Mouse (Mus musculus) gastrocnemius, adult 18-20 months (tissue): ENCODE data around the gene B9d1. TPM values are rescaled to one million over a fixed set of nuclear protein-coding genes. Genes with fewer than 3 reads are reported as not detected.
A peak's percentile ranks its signal among the peaks of the same experiment; 100 is the strongest.

Experiments
- DNase-seq: peaks from one replicate; pipeline ENCODE4 v3.0.0; 2021; ENCODE audit warnings: low spot score
- total RNA-seq, 2 experiments: library from RNA; stranded (reverse); gene quantifications; 2 replicates each; pipeline ENCODE4 v1.2.3; 2021

Gene B9d1
- total RNA-seq, 2 experiments from 2014 or later: 3.8 to 4.0 TPM

GRCm38 (mm10) chr11:61487936-61488335 lies 17.0 kb upstream of the B9d1 start:
- DNase-seq: no peak

DNA sequence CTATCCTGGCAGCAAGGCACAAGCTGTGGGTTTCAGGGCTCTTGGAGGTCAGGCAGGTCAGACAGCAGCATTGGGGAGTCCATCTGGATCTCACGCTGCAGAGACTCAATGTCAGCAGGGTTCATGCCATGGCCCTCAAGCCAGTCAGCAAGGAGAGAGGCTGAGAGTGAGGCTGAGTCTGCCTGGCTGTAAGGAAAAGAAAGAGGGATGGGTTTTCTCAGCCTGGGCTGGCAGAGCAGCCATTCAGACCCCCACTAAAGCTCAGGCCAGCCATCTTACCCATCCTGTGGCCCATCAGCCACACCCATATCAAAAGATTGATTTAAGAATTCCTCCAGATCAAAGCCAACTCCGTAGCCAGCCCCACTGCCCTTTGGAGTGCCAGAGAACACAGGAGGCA lies 15.9 kb upstream of the B9d1 start:
- no peak for DNase-seq

GRCm38 (mm10) chr11:61489874-61490273 lies 15.1 kb upstream of the B9d1 start:
- no peak for DNase-seq

GRCm38 (mm10) chr11:61490944-61491520 lies 13.9 kb upstream of the B9d1 start:
- no peak for DNase-seq

DNA sequence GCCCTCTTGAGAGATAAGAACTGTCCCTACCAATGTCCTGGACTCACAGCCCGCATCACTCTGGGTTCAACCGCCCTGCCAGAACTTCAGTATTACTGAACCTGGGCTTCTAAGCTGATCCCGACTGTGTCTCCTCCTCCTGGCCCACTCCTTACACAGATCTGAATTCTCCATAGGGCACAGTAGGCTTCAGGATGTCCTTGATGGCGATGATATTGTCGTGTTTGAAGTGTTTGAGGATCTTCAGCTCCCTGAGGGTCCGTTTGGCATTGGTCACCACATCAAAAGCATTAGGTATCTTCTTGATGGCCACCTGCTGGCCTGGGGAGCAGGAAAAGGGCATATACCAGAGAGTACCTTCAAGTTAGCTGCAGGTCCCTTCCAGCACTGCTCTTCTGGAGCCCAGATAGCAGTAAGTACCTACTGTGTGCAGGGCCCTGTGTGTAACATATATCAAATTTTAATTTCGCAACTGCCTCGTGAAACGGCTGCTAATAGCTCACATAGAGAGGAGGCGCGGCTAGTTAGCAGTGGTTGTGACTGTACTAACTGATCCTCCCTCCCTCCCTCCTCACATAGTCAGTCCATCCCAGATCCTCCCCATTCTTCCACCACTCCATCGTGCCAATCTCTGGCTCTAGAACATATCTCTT lies 12.1 kb upstream of the B9d1 start:
- no peak for DNase-seq

- no peak for DNase-seq
Measured at GRCm38 (mm10) chr11:61493525-61494128, 11.3 kb upstream of the B9d1 start.

DNA sequence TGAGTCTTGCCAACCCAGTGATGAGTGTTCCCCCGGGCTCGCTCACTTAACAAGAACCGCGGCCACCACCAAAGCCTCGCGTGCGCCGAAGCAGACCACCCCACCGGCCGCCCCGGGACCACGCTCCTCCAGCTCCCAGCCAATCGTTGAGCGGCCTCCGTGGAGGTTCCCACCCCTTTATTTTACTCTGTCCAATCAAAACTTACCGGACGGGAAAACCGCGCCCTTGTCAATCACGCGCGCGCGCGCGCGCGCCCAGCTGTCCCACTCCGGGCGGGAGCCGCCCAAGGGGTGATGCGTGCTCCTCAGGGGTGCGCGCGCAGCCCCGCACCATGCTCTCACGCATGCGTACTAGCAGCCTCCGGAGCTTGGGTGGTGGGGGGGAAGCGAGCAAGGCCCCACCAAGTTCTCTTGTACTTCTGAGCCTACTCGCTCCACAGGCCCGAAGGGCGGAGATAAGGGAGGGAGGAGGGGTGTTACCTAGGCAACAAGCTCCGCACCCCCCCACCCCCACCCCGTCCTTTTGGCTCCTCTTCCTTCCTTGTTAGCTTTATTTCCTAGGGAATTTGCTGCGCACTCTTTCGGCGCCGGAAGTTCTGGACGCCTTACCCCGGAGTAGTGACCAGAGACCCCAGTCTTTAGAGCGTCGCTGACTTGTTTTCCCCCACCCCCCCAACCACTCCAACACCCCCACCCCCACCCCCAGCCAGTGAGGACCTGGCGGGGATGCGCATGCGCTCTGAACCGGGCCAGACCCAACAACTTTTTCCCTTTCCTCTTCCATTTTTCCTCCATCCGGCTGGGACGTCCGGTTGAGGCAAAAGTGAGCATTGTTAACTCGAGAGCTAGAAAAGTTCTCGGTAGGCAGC lies 10.6 kb upstream of the B9d1 start, which contains the start of gene Mapk7:
TSS of gene Mapk7 (minus strand) at position 278 of the 869 bp plus-strand sequence.
- DNase-seq: peak; percentile 95

DNA sequence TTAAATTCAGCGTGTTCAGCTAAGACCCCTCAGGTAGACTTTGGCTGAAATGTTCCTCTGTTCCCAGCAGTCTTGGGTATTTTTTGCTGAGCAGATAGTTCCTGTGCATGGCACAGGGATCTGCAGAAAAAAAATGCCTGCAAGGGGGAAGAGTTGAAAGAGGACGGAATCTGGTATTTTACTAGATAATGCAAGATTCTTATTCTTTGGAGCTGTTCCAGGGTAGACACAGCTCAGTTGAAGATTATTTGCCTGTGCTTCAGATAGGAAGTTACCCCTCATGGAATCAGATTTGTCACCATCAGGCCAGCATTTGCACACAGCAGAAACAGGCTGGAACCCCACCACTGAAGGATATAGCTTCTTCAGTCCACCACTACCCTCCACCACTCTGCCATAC lies 9.4 kb upstream of the B9d1 start:
- no peak for DNase-seq

GRCm38 (mm10) chr11:61497490-61497889 lies 7.5 kb upstream of the B9d1 start:
- DNase-seq: no peak

- DNase-seq: no peak
Measured at GRCm38 (mm10) chr11:61498736-61499504, 6.0 kb upstream of the B9d1 start.

- DNase-seq: no peak
Measured at GRCm38 (mm10) chr11:61503933-61504332, 1.0 kb upstream of the B9d1 start.

GRCm38 (mm10) chr11:61514953-61515352 lies 10.0 kb downstream of the B9d1 start:
- peak; percentile 39 for DNase-seq

- no peak for DNase-seq
Measured at GRCm38 (mm10) chr11:61517971-61518370, 13.0 kb downstream of the B9d1 start.

GRCm38 (mm10) chr11:61518871-61519270 lies 13.9 kb downstream of the B9d1 start:
- DNase-seq: no peak

GRCm38 (mm10) chr11:61519484-61520107 lies 14.7 kb downstream of the B9d1 start:
- no peak for DNase-seq

DNA sequence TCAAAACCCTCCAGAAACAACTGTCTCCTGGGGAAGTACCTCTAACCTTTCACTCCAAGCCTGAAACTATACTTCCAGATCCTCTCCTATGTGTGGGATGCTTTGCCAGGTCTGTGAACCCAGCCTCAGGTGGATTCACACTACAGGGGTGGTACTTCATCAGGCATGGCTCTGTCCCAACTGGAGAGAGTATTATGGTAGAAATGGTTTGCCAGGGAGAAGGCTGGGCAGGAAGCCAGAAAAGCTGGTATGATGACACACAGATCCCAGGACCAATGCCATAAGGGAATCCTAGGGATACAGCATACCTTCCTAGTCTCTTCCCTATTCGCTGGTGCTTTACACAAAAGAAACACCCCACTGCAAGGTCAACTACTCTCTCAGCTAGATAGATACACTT lies 21.9 kb downstream of the B9d1 start:
- no peak for DNase-seq

- no peak for DNase-seq
Measured at GRCm38 (mm10) chr11:61529268-61529713, 24.3 kb downstream of the B9d1 start.

DNA sequence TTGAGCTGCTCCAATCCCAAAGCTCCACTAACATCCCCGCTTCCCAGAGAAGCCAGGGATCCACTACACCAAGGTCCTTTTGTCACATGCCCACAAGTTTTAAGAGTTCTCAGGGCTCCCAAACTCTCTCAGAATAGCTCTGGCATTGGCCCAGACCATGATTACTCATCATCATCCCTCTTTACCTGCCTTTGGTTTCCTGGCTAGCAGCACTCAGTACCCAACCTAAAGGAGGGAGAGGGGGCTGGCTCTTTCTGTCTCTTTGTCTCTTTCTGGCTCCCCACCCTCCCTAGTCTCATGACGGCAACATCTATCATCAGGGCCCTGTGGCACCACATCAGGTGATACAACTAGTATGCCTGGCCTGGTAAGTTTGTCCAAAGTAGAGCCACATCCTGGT lies 27.9 kb downstream of the B9d1 start:
- DNase-seq: no peak

DNA sequence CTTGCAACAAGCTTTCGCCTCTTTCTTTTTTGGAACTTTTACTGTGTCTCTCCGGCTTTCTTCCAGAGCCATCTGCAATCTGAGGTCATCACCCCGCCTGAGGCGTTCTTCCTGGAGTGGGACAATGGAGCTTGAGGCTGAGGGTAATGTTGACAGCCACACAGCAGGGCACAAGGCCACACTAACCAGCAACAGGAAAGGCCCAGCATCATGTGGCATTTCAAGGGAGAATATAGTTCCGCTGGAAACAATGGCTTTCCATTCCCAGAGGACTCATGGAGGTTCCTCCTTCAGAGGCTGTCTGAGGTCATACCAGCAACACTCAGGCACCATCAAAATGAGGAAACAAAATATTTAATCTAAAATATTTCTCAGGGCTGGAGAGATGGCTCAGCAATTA lies 28.6 kb downstream of the B9d1 start:
- DNase-seq: peak; percentile 28

DNA sequence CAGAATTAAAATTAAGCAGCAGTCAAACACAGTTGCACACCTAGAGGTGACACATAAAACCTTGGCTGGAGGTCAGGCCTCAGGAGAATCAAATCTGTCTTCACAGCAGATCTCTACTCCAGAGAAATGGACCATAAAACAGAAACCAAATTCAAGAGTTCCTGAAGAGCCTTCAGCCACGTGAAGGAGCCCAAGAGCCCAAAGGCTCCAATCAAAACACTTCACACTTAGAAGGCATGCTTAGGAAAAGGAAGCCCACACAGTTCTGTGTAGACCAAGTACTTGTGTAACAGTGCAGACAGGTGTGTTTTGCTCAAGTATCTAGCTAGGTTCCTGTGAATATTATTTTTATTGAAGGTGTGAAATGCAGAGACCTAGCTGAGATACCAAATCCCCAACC lies 30.6 kb downstream of the B9d1 start:
- DNase-seq: no peak

DNA sequence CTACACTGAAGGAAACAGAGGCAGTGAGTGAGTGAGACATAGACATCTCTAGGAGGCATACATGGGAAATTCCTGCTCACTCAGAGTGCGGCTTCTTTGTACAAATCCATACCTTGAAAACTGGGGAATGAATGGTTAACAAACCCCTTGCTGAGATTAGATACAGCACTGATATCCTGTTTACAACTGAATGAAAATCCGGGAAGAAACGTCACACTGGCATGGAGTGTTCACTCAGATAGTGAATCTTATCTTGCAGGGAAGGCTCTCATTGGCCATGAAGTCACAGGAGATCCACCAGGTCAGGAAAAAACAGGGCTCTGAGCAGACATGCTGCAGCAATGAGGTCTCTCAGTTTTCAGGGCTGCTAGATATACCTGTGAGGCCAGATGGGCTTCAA lies 32.0 kb downstream of the B9d1 start:
- no peak for DNase-seq
